Mouse (Mus musculus): ENCODE data around the gene Samd11. TPM values are rescaled to one million over a fixed set of nuclear protein-coding genes. Genes with fewer than 3 reads are reported as not detected.
A peak's percentile ranks its signal among the peaks of the same experiment; 100 is the strongest.

Samd11 gene
- 0.30 and 0.63 TPM in 2 replicates for total RNA-seq (2017)

- peak; percentile 66 to 74 for ATAC-seq (replicated peaks in 1 of 2; ENCODE audit: insufficient read depth in 1 of 2, low FRiP score in 2 of 2, low TSS enrichment in 1 of 2, low read depth in 1 of 2, poor library complexity in 2 of 2, severe bottlenecking in 2 of 2)
These were observed at the start of gene Samd11 for GRCm38 (mm10) chr4:156255078-156255839. Gene Samd11 (minus strand): TSS chr4:156255657.

GRCm38 (mm10) chr4:156254361-156255077 is 938 bp downstream of the Samd11 start:
- ATAC-seq (replicated peaks in 1 of 2; ENCODE audit: insufficient read depth in 1 of 2, low FRiP score in 2 of 2, low TSS enrichment in 1 of 2, low read depth in 1 of 2, poor library complexity in 2 of 2, severe bottlenecking in 2 of 2), result peak; percentile 28 to 38; a peak in 3 of 4 replicates

- ATAC-seq (replicated peaks in 1 of 2; ENCODE audit: insufficient read depth in 1 of 2, low FRiP score in 2 of 2, low TSS enrichment in 1 of 2, low read depth in 1 of 2, poor library complexity in 2 of 2, severe bottlenecking in 2 of 2), result peak in 1 of 2 experiments; percentile 5; a peak in 1 of 4 replicates
These were observed 2.4 kb downstream of the Samd11 start for GRCm38 (mm10) chr4:156253043-156253442.

GRCm38 (mm10) chr4:156252619-156253018 is 2.8 kb downstream of the Samd11 start:
- ATAC-seq (replicated peaks in 1 of 2; ENCODE audit: insufficient read depth in 1 of 2, low FRiP score in 2 of 2, low TSS enrichment in 1 of 2, low read depth in 1 of 2, poor library complexity in 2 of 2, severe bottlenecking in 2 of 2), result 0 out of 4 replicates have a peak, but pooled peaks of 1 of the 2 experiments have one; percentile 3

GRCm38 (mm10) chr4:156252140-156252539 is 3.3 kb downstream of the Samd11 start:
- ATAC-seq (replicated peaks in 1 of 2; ENCODE audit: insufficient read depth in 1 of 2, low FRiP score in 2 of 2, low TSS enrichment in 1 of 2, low read depth in 1 of 2, poor library complexity in 2 of 2, severe bottlenecking in 2 of 2), result no peak

- no peak for ATAC-seq (replicated peaks in 1 of 2; ENCODE audit: insufficient read depth in 1 of 2, low FRiP score in 2 of 2, low TSS enrichment in 1 of 2, low read depth in 1 of 2, poor library complexity in 2 of 2, severe bottlenecking in 2 of 2)
These were observed 4.4 kb downstream of the Samd11 start for GRCm38 (mm10) chr4:156251081-156251480.

- no peak for ATAC-seq (replicated peaks in 1 of 2; ENCODE audit: insufficient read depth in 1 of 2, low FRiP score in 2 of 2, low TSS enrichment in 1 of 2, low read depth in 1 of 2, poor library complexity in 2 of 2, severe bottlenecking in 2 of 2)
These were observed 5.9 kb downstream of the Samd11 start for GRCm38 (mm10) chr4:156249567-156249966.

- ATAC-seq (replicated peaks in 1 of 2; ENCODE audit: insufficient read depth in 1 of 2, low FRiP score in 2 of 2, low TSS enrichment in 1 of 2, low read depth in 1 of 2, poor library complexity in 2 of 2, severe bottlenecking in 2 of 2), result no peak; a peak in 1 of 4 replicates
These were observed 18.6 kb downstream of the Samd11 start for GRCm38 (mm10) chr4:156236651-156237447.

- peak; percentile 73 to 78 for ATAC-seq (replicated peaks in 1 of 2; ENCODE audit: insufficient read depth in 1 of 2, low FRiP score in 2 of 2, low TSS enrichment in 1 of 2, low read depth in 1 of 2, poor library complexity in 2 of 2, severe bottlenecking in 2 of 2)
These were observed 19.5 kb downstream of the Samd11 start, which contains the start of gene Noc2l for GRCm38 (mm10) chr4:156235808-156236533. Gene Noc2l (plus strand): TSS chr4:156236010.

- 0 out of 4 replicates have a peak, but pooled peaks of 1 of the 2 experiments have one; percentile 34 for ATAC-seq (replicated peaks in 1 of 2; ENCODE audit: insufficient read depth in 1 of 2, low FRiP score in 2 of 2, low TSS enrichment in 1 of 2, low read depth in 1 of 2, poor library complexity in 2 of 2, severe bottlenecking in 2 of 2)
These were observed 20.1 kb downstream of the Samd11 start for GRCm38 (mm10) chr4:156235360-156235770.

GRCm38 (mm10) chr4:156234701-156235213 is 20.7 kb downstream of the Samd11 start, which contains the start of gene Plekhn1:
Gene Plekhn1 (minus strand): TSS chr4:156234857.
- peak; percentile 16 to 38; a peak in 2 of 4 replicates for ATAC-seq (replicated peaks in 1 of 2; ENCODE audit: insufficient read depth in 1 of 2, low FRiP score in 2 of 2, low TSS enrichment in 1 of 2, low read depth in 1 of 2, poor library complexity in 2 of 2, severe bottlenecking in 2 of 2)

GRCm38 (mm10) chr4:156234021-156234501 is 21.4 kb downstream of the Samd11 start:
- no peak for ATAC-seq (replicated peaks in 1 of 2; ENCODE audit: insufficient read depth in 1 of 2, low FRiP score in 2 of 2, low TSS enrichment in 1 of 2, low read depth in 1 of 2, poor library complexity in 2 of 2, severe bottlenecking in 2 of 2)

GRCm38 (mm10) chr4:156228393-156229024 is 26.9 kb downstream of the Samd11 start:
- ATAC-seq (replicated peaks in 1 of 2; ENCODE audit: insufficient read depth in 1 of 2, low FRiP score in 2 of 2, low TSS enrichment in 1 of 2, low read depth in 1 of 2, poor library complexity in 2 of 2, severe bottlenecking in 2 of 2), result no peak; a peak in 1 of 4 replicates

GRCm38 (mm10) chr4:156227752-156228392 is 27.6 kb downstream of the Samd11 start:
- no peak for ATAC-seq (replicated peaks in 1 of 2; ENCODE audit: insufficient read depth in 1 of 2, low FRiP score in 2 of 2, low TSS enrichment in 1 of 2, low read depth in 1 of 2, poor library complexity in 2 of 2, severe bottlenecking in 2 of 2)

GRCm38 (mm10) chr4:156224276-156224675 is 31.2 kb downstream of the Samd11 start:
- no peak for ATAC-seq (replicated peaks in 1 of 2; ENCODE audit: insufficient read depth in 1 of 2, low FRiP score in 2 of 2, low TSS enrichment in 1 of 2, low read depth in 1 of 2, poor library complexity in 2 of 2, severe bottlenecking in 2 of 2)

GRCm38 (mm10) chr4:156219936-156220335 is 35.5 kb downstream of the Samd11 start:
- no peak for ATAC-seq (replicated peaks in 1 of 2; ENCODE audit: insufficient read depth in 1 of 2, low FRiP score in 2 of 2, low TSS enrichment in 1 of 2, low read depth in 1 of 2, poor library complexity in 2 of 2, severe bottlenecking in 2 of 2)
